Mouse (Mus musculus): ENCODE data around the gene Gm21987.

Gene Gm21987

DNA sequence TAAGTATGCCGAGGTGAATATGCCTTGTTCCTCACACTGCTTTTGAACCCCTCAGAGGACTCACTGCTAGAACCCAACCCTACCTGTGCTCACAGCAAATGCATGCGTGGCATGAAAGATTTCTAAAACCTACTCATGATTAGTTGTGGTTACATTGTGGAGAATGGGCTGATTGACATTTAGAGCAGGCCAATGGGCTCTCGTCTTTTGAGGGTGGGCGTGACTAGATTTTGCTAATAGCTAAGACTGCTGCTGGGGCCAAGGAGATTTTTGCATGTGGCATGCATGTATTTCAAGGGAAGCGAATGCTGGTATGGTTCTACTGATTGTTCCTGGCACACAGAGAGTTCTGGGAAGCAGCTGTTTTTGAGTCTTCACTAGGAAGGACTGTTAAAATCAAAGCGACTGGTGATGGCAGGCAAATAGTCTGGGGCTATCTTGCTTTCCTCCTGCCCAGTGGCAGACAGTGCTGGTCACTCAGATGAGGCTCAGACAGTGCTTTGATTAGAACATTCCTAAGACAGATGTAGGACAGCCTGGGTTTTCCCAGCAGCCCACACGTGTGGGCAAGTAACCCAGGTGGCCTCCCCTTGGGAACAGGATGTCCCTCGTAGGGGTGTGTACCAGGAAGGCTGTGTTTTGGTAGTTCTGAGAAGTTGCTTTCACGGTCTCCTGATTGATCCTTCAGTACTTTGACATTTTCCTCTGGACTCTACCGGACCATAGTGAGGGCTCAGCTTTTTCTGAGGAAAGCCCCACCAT is 27.7 kb downstream of the Gm21987 start:
- TF ChIP-seq GATA4 (IDR thresholded peaks at IDR 0.05; ENCODE audit: insufficient replicate concordance, low read length) = no peak

DNA sequence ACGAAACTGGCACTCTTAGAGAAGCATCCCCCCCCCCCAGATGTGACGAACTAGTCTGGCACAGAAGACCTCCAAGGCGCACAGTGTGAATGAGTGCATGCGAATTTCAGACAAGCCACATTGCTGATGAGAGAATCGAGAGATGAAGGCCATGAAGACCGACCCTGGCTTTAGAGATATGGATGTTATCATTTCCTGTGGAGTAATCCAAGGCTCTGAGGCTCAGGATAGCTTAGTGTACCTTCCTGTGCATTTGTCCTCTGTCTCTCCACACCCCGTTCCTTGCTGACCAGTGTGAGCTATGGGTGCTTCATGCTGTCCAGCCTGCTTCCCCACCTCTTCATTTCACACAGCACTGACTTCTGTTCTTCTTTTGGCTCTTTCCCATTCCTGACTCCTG is 28.3 kb downstream of the Gm21987 start:
- TF ChIP-seq GATA4 (IDR thresholded peaks at IDR 0.05; ENCODE audit: insufficient replicate concordance, low read length) = no peak

DNA sequence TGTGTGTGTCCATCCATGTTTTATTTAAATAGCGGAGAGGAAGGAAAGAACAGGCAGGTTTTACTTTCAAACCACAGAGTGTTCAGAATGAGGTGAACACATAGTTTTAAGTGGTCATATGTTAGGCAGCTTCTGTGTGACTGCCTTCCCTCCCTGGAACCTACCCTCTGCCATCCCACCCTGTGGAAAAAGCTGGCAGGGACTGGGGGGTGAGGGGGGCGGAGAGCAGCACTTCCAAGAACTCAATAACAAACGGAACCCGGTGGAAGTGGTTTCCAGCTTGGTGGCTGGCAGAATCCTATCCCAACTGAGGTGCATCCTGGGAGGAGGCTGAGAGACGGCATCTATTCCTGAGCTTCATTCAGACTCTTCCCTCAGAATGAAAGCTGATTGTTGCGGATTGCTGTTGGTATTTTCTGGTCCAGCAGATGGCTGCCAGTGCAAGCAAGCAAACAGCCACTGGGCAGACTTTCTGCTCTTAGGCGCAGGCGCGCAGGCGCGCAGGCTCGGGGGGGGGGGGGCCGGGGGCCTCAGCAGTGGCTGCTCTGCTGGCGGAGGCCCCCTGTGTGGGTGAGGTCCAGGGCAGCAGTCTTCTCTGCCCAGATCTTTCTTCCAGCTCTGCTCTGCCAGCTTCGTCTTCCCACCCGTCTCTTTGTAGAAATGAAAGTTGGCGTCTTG is 29.5 kb downstream of the Gm21987 start:
- no peak for TF ChIP-seq GATA4 (IDR thresholded peaks at IDR 0.05; ENCODE audit: insufficient replicate concordance, low read length)

DNA sequence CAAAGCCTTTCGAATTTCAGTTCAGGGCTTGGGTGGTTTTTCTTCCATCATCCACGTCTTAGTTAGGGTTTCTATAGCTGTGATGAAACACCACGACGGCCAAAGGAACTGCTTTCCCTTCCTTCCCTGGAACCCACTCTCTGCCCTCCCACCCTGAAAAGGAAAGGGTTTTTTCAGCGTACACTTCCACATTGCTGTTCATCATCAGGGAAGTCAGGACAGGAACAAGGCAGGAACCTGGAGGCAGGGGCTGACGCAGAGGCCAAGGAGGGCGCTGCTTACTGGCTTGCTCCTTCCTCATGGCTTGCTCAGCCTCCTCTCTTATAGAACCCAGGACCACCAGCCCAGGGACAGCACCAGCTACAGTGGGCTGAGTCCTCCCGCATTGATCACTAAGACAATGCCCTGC is 30.0 kb downstream of the Gm21987 start:
- no peak for TF ChIP-seq GATA4 (IDR thresholded peaks at IDR 0.05; ENCODE audit: insufficient replicate concordance, low read length)

DNA sequence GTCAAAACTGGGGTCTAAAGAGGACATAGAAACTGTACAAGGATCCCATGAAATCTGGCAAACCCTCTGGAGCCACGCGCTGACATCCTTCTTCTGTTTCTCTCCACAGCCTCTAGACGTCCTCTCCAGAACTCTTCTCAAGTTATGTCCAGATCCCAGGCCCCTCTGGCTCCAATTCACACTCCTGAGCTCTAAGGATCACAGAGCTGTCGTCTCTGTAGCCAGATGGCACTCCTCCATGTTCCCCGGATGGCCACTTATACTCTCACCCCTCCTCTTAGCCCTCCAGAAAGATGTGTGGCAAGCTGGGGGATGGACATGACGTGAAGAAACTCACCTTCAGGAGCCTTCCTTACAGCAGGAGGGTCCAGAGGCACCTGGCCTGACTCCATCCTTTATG is 30.7 kb downstream of the Gm21987 start:
- no peak for TF ChIP-seq GATA4 (IDR thresholded peaks at IDR 0.05; ENCODE audit: insufficient replicate concordance, low read length)

DNA sequence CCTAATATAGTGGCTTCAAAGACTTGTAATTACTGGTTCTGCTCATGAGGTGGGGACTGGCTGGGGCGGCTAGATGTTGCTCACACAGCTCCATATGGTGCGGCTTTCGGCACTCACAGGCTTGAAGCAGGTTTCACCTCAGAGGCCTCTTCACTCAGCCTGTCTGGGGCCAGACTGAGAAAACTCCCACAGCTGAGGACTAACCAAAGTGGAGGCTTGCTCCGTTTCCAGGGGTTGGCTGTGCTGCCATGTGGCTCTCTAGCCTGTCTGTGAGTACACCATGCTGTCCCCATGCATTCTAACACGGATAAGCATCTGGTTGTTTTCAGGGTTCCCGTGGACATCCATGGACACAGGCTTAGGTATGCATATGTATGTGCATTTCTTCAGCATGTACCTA is 31.8 kb downstream of the Gm21987 start:
- no peak for TF ChIP-seq GATA4 (IDR thresholded peaks at IDR 0.05; ENCODE audit: insufficient replicate concordance, low read length)

DNA sequence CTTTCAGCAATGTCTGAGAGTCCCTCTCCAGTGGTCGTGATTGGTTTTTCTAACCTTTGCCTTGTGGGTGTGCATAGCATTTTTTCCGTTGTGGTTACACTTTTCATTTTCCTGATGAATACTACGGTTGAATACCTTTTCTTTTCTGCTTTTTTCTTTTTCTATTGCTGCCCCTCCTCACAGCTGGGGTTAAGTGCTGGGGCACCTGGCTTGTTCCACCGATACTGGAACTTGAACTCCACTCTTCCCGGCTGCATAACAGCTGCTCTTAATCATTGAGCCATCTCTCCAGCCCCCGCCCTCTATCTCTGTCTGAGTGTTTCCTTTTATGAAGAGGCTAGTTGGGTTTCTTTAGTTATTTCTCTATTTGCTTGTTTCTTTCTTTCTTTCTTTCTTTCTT is 32.2 kb downstream of the Gm21987 start:
- no peak for TF ChIP-seq GATA4 (IDR thresholded peaks at IDR 0.05; ENCODE audit: insufficient replicate concordance, low read length)

DNA sequence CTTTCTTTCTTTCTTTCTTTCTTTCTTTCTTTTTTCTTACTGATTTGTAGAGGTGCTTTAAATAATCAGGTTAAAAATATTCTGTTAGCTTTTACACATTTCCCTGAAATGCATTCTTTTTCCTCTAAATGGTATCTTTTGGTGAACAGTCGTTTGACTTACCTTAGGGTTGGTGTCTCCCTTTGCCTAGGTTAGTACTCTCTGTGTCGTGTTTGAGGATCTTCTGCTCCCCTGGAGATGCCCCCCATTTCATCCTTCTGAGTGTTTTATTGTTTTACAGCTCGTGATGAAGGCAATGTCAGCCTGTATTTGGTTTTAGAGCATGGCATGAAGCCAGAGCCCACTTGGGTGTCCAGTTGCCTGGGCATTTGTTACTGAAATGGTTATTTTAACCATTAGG is 32.7 kb downstream of the Gm21987 start:
- no peak for TF ChIP-seq GATA4 (IDR thresholded peaks at IDR 0.05; ENCODE audit: insufficient replicate concordance, low read length)

DNA sequence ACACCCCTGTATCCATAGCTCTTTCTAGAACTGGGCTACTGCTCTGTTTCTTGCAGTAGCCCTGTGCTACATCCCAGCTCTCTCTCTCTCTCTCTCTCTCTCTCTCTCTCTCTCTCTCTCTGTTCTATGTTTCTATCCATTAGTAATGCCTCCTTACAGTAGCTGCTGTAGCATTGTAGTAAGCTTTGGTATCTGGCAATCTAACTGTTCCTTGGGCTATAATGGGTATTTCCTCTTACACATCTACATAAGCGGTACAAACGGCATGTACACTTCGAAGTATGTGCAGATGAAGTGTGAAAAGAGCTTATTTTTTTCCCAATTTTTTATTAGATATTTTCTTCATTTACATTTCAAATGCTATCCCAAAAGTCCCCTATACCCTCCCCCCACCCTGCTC is 33.1 kb downstream of the Gm21987 start:
- no peak for TF ChIP-seq GATA4 (IDR thresholded peaks at IDR 0.05; ENCODE audit: insufficient replicate concordance, low read length)

DNA sequence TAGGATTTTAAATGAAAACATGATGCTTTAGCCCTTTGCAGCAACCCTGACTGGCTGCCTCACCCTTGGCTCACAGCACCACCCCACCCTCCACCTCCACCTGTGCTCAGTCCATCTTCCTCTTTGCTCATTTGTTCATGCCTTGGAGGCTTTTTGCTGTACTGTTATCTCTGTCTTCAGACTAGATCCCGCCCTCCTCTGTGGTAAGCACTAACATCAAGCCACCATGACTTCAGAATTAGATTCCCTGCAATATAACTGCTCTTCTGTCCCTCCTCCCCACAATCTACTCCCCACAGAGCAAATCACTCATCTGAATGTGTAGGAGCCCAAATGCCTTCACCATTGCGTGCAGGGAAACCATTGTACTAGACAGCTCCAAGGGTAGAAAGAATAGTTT is 36.8 kb downstream of the Gm21987 start:
- TF ChIP-seq GATA4 (IDR thresholded peaks at IDR 0.05; ENCODE audit: insufficient replicate concordance, low read length) = no peak

DNA sequence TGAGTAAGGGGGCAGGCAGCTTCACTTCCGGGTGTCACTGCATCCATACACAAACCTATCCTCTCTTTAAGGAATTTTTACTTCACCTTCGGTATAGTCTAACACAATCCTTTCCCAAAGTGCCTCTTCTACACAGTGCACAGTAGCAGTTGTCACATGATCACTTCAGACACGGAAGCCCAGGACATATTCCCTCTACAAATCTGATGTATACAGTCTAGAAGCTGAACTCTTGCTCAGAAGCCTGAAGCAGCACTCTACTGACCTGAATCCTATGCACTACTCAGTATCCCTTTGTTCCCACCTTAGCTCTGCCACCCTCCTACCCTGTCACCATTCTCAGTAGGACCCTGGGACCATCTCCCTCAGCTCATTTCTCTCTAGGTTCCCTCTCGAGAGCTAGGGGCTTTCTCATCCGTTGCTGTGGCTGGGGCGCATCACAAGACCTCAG is 38.4 kb downstream of the Gm21987 start:
- no peak for TF ChIP-seq GATA4 (IDR thresholded peaks at IDR 0.05; ENCODE audit: insufficient replicate concordance, low read length)

DNA sequence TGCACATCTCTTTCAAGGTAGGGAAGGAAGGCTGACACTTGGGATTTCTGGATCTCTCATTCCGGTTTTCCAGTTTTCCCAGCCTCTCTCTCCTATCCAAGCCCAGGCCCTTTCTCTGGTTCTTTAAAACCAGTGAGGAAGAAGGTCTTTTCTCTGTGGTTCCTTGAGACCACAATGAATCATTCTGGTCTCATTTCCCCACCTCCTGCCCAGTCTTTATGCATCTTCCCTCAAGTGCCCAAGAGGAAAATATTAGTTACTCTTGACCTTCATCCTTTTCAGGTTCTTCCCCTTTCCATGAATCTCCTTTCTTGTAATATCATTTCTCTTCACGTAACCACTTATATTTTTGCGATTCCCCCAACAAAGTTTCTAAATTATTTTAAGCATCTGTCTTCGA is 38.9 kb downstream of the Gm21987 start:
- TF ChIP-seq GATA4 (IDR thresholded peaks at IDR 0.05; ENCODE audit: insufficient replicate concordance, low read length) = no peak

DNA sequence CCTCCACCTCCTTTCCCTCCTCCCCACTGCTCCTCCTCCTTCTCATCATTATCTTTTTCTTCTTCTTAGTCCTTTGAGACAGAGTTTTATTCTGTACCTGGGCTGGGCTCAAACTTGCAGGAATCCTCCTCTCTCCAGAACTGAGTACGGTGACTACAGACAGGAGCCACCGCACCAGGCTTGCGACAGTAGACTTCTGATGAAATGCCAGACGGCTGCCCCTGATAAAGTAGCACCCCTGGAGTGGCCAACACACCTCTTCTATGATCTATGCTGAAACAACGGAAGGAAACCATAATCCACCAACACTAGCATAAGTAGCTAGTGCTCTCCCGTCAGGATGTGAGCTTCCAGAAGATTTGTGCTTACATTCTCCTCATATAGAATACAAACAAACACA is 40.5 kb downstream of the Gm21987 start:
- no peak for TF ChIP-seq GATA4 (IDR thresholded peaks at IDR 0.05; ENCODE audit: insufficient replicate concordance, low read length)

DNA sequence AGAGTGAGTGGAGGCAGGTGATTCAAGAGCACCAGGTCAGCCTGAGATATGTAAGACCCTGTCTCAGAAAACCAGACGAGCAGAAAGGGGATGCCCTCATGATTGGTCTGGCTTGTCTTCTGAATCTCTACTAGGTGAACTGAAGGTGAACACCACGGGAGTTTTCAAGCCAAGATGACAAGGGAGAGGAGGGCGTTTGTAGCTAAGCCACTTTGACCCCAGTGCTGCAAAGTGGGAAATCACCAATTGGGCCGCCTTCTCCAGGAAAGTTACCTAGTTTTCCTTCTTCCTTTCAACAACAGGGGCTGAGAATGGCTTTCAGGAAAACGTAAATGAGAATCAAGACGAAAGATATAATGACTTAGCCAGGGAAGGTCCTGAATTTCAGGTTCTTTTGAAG is 41.9 kb downstream of the Gm21987 start:
- TF ChIP-seq GATA4 (IDR thresholded peaks at IDR 0.05; ENCODE audit: insufficient replicate concordance, low read length) = no peak

DNA sequence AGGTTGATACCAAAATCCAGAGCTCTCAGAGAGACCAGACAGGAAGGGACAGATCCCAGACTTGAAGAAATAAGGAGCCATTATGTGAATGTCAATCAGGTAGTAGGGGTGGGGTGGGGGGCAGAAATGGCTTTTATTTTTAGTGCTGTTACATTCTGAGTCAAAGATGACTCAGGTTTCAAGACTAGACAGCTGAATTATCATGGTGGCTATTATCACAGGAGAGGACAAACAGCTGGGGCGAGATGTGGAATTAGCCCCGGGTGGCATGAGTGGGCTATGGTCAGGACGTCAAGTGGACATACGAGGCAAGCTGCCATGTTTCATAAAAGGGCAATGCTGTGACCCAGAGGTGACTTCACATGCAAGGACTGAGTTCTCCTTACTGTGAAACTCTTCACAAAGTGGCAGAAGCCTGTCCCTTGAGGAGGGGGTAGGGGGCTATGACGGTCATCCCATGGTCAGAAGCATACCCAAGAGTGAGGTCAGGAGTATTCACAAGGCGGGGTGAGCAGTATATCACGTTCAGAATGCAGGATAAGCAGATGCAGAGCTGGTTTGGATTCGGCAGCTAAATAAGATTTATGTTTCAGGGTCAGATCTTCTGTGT is 42.5 kb downstream of the Gm21987 start:
- no peak for TF ChIP-seq GATA4 (IDR thresholded peaks at IDR 0.05; ENCODE audit: insufficient replicate concordance, low read length)

DNA sequence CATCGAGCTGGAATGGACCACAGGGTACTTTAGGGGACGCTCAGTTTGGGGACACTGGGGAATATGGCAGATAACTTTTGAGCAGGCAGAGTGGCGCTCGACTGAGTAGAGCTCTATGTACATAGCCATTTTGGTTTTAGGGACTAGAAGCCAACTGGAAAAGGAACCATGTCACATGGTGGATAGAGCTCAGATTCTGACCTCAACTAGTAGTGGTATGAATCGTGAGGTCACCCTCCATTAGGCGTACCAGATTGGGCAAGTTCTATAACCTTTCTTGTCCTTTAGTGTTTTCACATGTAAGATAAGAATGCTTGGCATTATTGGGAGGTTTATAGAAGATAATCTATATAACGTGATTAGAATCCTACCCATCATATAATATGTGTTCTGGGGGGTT is 43.5 kb downstream of the Gm21987 start:
- no peak for TF ChIP-seq GATA4 (IDR thresholded peaks at IDR 0.05; ENCODE audit: insufficient replicate concordance, low read length)

Measured in liver, adult (tissue).